Mouse (Mus musculus) neutrophil, adult 5-6 weeks (primary cell): Measurements from ENCODE around the gene Cdc5l. TPM values are rescaled to one million over a fixed set of nuclear protein-coding genes. Genes with fewer than 3 reads are reported as not detected.
"Not testable (repeated sequence)": the region's sequence is repeated elsewhere in the genome, so short reads cannot be mapped to it uniquely, and the experiment has no call there.

Source experiments
- ATAC-seq: fragments of 151-379, 151-347 bp; 2 replicates; pipeline ENCODE4 v1.8.0; 2017; ENCODE audit warnings: mild to moderate bottlenecking, moderate TSS enrichment; ENCODE audit not compliant: insufficient number of reproducible peaks, poor library complexity, low FRiP score, severe bottlenecking; ENCODE audit errors: extremely low read depth
- total RNA-seq: library from RNA; stranded (forward); fragments of 200-1000 nt; gene quantifications from 2 replicates; pipeline ENCODE4 v1.2.3, GENCODE M21; 2017

Cdc5l gene
- total RNA-seq = 119 and 125 TPM in 2 replicates

GRCm38 (mm10) chr17:45433419-45434261 is at the start of gene Cdc5l:
Gene Cdc5l, minus strand, starts transcription at chr17:45433737.
- peak; percentile 92 for ATAC-seq

DNA sequence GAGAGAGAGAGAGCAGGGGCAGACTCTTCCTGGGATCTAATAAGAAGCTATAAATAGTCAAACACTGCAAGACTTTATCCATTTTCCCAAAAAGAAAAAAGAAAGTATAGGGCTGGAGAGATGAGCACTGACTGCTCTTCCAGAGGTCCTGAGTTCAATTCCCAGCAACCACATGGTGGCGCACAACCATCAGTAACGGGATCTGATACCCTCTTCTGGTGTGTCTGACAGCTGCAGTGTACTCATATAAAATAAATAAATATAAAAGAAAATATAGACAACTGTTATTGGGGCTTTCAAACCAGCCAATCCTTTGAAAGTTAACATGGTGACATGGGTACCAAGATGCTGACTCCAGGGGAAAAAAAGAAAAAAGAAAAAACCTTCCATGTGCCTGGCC is 46.9 kb upstream of the Cdc5l start:
- ATAC-seq = no peak

DNA sequence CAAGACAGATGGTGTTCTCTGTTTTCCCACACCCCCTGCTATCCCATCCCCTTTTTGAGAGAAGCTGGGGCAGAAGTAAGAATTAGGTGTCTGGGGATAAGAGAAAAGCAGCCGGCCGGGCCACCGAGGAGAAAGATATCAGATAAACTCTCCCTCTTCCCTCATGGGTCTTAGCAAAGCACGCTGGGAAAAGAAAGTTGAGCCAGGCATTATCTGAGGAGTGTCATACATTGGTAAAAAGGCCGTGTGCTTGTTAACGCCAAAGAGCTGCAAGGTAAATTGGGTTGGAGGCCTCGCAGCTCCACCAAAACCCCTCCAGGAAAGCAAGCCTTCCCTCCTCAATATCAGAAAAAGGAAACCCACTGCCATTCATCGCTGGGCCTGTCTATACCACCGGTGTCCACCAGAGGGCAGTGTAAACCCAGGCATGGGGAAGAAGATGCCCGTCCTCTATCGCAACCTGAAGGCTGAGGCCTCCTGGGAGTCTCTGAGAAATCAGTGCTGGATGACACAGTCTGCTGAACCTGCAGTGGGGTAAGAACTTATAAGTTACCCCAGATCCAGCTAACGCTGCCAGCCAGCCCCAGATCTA is 44.8 kb upstream of the Cdc5l start:
- ATAC-seq = peak; percentile 83

DNA sequence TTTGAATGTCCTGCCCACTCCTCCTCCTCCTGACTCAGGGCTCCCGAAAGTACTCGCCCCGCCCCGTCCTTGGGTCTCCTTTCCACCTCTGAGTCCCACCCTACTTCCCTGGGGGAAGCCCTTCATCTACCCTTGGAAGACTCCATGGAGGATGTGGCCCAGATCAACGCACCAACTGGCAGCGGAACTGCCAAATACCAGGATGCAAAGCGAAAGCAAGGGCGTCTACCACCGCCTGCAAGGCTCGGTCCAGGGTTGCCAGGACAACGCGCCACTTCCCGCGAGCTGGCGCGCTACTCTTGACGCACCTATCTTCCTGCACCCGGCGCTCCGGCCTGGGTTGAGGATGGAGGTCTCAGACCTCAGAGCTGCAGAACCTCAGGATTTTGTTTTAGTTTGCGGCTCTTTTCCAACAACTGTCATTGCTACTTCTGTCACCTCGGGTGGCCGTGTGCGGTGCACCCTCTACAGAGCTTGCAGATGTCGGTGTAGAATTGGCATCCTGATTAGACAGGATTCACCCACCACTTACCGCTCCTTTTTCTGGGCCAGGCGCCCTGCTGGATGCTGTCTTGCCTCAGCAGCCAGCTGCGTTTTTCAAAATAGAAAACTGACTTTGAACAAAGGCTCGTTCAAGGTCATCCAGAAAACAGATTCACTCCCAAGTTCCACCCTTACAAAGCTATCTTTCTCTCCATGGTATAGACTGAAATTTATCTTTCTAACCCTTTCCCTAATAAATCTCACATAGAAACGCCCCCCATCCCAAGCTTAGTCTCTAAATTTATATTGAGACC is 41.3 kb upstream of the Cdc5l start, which contains the start of gene Spats1:
Gene Spats1 (minus strand): TSS at position 747 of the 797 bp plus-strand sequence.
- ATAC-seq = 0 out of 2 replicates have a peak, but pooled peaks have one; percentile 28

- ATAC-seq = no peak
Measured at GRCm38 (mm10) chr17:45474146-45474545, 40.6 kb upstream of the Cdc5l start.

- no peak for ATAC-seq
Measured at GRCm38 (mm10) chr17:45473667-45474066, 40.1 kb upstream of the Cdc5l start.

GRCm38 (mm10) chr17:45470726-45471125 is 37.2 kb upstream of the Cdc5l start:
- no peak for ATAC-seq

GRCm38 (mm10) chr17:45468302-45468701 is 34.8 kb upstream of the Cdc5l start:
- no peak for ATAC-seq

DNA sequence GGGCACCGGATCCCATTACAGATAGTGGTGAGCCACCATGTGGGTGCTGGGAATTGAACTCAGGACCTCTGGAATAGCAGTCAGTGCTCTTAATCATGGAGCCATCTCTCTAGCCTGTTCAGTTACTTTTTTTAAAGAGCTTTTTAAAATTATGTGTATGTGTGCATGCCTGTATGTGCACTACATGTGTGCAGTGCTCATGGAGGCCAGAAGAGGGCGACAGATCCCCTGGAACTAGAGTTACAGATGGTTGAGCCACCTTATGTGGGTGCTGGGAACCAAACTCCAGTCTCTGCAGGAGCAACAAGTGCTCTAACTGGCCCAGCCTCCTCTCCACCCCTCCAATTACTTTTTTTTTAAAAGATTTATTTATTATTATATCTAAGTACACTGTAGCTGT is 33.2 kb upstream of the Cdc5l start:
- no peak for ATAC-seq

GRCm38 (mm10) chr17:45464255-45464654 is 30.7 kb upstream of the Cdc5l start:
- no peak for ATAC-seq

- ATAC-seq = no peak
Measured at GRCm38 (mm10) chr17:45462506-45462905, 29.0 kb upstream of the Cdc5l start.

DNA sequence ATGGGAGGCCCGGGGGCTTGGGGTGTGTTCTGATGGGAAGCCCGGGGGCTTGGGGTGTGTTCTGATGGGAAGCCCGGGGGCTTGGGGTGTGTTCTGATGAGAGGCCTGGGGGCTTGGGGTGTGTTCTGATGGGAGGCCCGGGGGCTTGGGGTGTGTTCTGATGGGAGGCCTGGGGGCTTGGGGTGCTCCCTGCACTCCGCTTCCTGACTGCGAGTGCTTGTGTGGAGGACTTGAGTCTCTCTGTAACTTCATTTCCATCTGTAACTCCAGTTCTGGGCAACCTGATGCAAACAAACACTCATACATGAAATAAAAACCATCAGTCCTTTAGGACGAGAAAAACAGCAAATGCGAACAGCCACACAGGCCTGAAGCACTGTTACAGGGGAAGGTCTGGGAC is 25.5 kb upstream of the Cdc5l start:
- ATAC-seq = no peak

DNA sequence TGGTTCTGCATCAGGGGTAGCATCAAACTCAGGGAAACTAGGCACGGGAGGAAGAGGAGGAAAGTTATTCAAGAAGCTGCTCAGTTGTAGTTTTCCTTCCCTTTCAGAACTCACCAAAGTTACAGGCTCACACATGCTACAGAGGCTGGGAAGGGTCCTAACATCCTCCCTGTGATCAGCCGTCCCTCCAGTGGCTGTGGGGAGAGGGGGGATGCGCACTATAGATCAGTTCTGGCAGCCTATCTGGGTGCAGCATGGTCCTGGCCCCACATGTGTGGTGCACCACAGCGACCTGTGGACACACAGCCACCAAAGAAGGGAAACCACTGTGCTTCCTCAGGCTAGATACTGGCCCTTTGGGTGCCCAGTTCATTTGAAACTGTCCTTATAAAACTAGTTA is 25.0 kb upstream of the Cdc5l start:
- no peak for ATAC-seq

GRCm38 (mm10) chr17:45457487-45457886 is 23.9 kb upstream of the Cdc5l start:
- ATAC-seq = no peak

- no peak for ATAC-seq
Measured at GRCm38 (mm10) chr17:45456260-45457152, 23.0 kb upstream of the Cdc5l start.

- ATAC-seq = not testable (repeated sequence)
Measured at GRCm38 (mm10) chr17:45455783-45456182, 22.2 kb upstream of the Cdc5l start.

- ATAC-seq = no peak
Measured at GRCm38 (mm10) chr17:45454794-45455193, 21.3 kb upstream of the Cdc5l start.

GRCm38 (mm10) chr17:45452271-45452670 is 18.7 kb upstream of the Cdc5l start:
- ATAC-seq = no peak

DNA sequence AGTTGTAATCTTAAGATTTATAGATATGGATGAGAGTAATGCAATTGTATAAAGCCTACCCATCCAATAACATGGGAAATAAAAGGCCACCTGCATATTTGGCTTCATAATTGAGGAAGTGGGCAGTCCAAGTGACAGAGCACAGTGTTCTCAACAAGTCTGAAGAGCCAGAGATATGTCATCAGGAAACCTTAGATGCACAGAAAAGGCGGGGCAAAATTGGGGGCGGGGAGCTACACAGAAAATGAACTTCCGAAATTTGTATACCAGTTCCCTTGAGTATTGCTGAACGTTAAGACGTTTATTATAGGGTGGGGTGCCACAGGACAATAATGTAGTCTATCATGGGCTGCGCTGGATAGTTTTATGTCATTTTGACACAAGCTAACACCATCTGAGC is 16.6 kb upstream of the Cdc5l start:
- ATAC-seq = 0 out of 2 replicates have a peak, but pooled peaks have one; percentile 19
